ENCODE assay signal across 7 mouse cellular contexts in the genomic region with DNA sequence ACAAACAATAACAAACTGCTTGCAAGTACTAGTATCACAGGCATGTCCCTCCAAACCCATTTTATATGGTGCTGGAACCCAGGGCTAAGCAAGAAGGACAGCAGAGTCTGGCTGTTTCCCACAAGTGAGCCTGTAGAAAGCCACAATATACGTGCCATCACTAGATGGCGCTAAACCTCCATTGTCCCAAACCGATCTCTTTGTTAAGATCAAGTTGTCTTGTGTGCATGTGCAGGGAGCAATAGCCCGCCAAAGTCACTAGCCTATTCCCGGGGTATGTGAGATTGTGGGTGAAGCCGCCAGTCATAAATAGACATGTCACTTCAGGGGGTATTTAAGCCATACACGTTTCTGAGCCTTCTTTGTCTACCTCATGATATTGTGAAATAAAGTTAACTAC.
DNase-seq lines count a peak whose midpoint lies in the region.
"Not testable (repeated sequence)": the region's sequence is repeated elsewhere in the genome, so short reads cannot be mapped to it uniquely, and the experiment has no call there.

No protein-coding gene starts in this region.

- not testable (repeated sequence) for H3K36me3 ChIP-seq in embryonic facial prominence, embryonic 10.5 days (replicated peaks)

- H3K27ac ChIP-seq in embryonic facial prominence, embryonic 10.5 days (replicated peaks), result not testable (repeated sequence)

- DNase-seq in adrenal gland, adult (ENCODE audit: inconsistent age in 2 of 2, low spot score in 1 of 2), result peak; percentile 25 to 79
- peak; percentile 13 for DNase-seq in embryonic facial prominence, embryonic 10.5 days (ENCODE audit: low spot score)
- peak; percentile 17 for DNase-seq in heart, adult 8-10 months (ENCODE audit: low spot score)
- DNase-seq in induced T-regulatory cell, adult 2 months (ENCODE audit: low read depth), result peak; percentile 41
- DNase-seq in layer of hippocampus, adult 9-11 months, result peak; percentile 2
- peak; percentile 20 for DNase-seq in lung, postnatal 14 days
- peak; percentile 4 for DNase-seq in retina, postnatal 7 days (ENCODE audit: low read depth, low spot score)

- 50% methylated on average over 7 of the region's 7 CpGs for WGBS in embryonic facial prominence, embryonic 10.5 days

- H3K9me3 ChIP-seq in embryonic facial prominence, embryonic 10.5 days, result peaks cover 54% of the 10 kb centered on the region

- not testable (repeated sequence) for H3K27me3 ChIP-seq in embryonic facial prominence, embryonic 10.5 days (replicated peaks; ENCODE audit: low read depth, poor library complexity, severe bottlenecking)

- not testable (repeated sequence) for H3K4me1 ChIP-seq in embryonic facial prominence, embryonic 10.5 days

- not testable (repeated sequence) for H3K4me3 ChIP-seq in embryonic facial prominence, embryonic 10.5 days

Comparison
In these comparisons a context has a peak if more than half of its experiments do, and no peak if none do; other contexts are left out.
1. DNase-seq: peak in every context shown above with its lines; median percentile 52 in adrenal gland, adult; 41 in induced T-regulatory cell, adult 2 months; 20 in lung, postnatal 14 days; 17 in heart, adult 8-10 months; 13 in embryonic facial prominence, embryonic 10.5 days; 4 in retina, postnatal 7 days; 2 in layer of hippocampus, adult 9-11 months.